Mouse (Mus musculus) small intestine, adult 2 months (tissue): ENCODE results near the gene Slc24a4.

Experiments
- CTCF ChIP-seq: fragments of 200-500 bp; IDR thresholded peaks from 2 replicates; pipeline ENCODE4 v1.5.1; 2012; ENCODE audit warnings: low read depth, mild to moderate bottlenecking, control low read depth, inconsistent platforms, low read length, moderate library complexity, mixed read lengths; ENCODE audit not compliant: insufficient replicate concordance, insufficient read length; ENCODE audit errors: extremely low read depth
- POLR2A ChIP-seq: fragments of 200-500 bp; IDR thresholded peaks from 2 replicates; pipeline ENCODE4 v1.6.1; 2012; ENCODE audit warnings: low read depth, mild to moderate bottlenecking, control low read depth, inconsistent platforms, low read length, moderate library complexity

GRCm38 (mm10) chr12:102105990-102106389 lies 22.5 kb upstream of the Slc24a4 start:
- TF ChIP-seq CTCF (no peak), POLR2A (no peak)
